Mouse (Mus musculus) neural tube, embryonic 15.5 days (tissue): ENCODE measurements at regions not wholly inside any gene's neighbourhood (a gene's known extent, or its start where the extent isn't known, plus 50 kb on each side); places are given as distances from the start of the nearest gene placed in this dataset.
A peak's percentile ranks its signal among the peaks of the same experiment; 100 is the strongest.

Experiments used
- ATAC-seq: fragments of 200-750 bp; cut with Nextera tagmentation; 2 replicates; pipeline ENCODE4 v1.8.0; 2017; ENCODE audit warnings: mild to moderate bottlenecking, moderate TSS enrichment, moderate library complexity; ENCODE audit not compliant: low FRiP score
- H3K27ac ChIP-seq: fragments of 300-500 bp; sonication (generic); replicated peaks from 2 replicates; pipeline ENCODE4 v1.5.1; 2015; ENCODE audit warnings: mild to moderate bottlenecking, inconsistent platforms
- H3K27me3 ChIP-seq: fragments of 300-500 bp; sonication (generic); replicated peaks from 2 replicates; pipeline ENCODE4 v1.6.1; 2015; ENCODE audit warnings: inconsistent platforms
- H3K36me3 ChIP-seq: fragments of 300-500 bp; sonication (generic); 2 replicates; pipeline ENCODE4 v1.6.1; 2015; ENCODE audit warnings: inconsistent platforms
- H3K4me1 ChIP-seq: fragments of 300-500 bp; sonication (generic); 2 replicates; pipeline ENCODE4 v1.6.1; 2015; ENCODE audit warnings: inconsistent platforms
- H3K4me2 ChIP-seq: fragments of 300-500 bp; sonication (generic); 2 replicates; pipeline ENCODE4 v1.6.1; 2015; ENCODE audit warnings: inconsistent platforms, mild to moderate bottlenecking, moderate library complexity
- H3K4me3 ChIP-seq: fragments of 300-500 bp; sonication (generic); replicated peaks from 2 replicates; pipeline ENCODE4 v1.5.1; 2015; ENCODE audit warnings: mild to moderate bottlenecking, inconsistent platforms
- H3K9ac ChIP-seq: fragments of 300-500 bp; sonication (generic); replicated peaks from 2 replicates; pipeline ENCODE4 v1.6.1; 2015; ENCODE audit warnings: mild to moderate bottlenecking, inconsistent platforms
- H3K9me3 ChIP-seq: fragments of 300-500 bp; sonication (generic); replicated peaks from 2 replicates; pipeline ENCODE4 v1.6.1; 2016; ENCODE audit warnings: inconsistent platforms
- WGBS: fragments of 180-500 bp; shearing (Covaris S2); methylation state at CpG from one replicate; pipeline ENCODE4 v1.1.7; 2015; ENCODE audit warnings: mixed read lengths; 5-methylcytosine and 5-hydroxymethylcytosine counted together

DNA sequence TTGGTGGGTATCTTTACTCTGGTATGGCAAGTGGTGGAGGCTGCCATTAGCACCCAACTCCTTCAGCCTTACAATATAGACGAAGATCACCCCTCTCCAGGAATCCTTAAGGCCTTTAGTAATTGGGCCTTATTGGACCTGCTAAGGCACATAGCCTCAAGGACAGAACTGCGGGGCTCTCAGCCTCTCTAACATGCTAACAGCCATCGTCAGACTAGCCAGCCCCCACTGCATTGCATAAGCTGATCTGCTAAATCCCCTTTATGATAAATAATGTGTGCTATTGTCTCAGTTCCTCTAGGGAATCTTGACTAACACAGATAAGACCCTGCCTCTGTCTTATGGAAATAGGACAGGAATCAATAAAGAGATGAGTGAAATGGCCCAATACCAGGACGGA lies 95.7 kb upstream of the H2afz start:
- H3K9me3 ChIP-seq = no peaks in the 10 kb centered on the region
- no peak overlapping the region for H3K27ac ChIP-seq
- no peak overlapping the region for H3K9ac ChIP-seq
- no peak for ATAC-seq
- H3K27me3 ChIP-seq = no peaks in the 10 kb centered on the region
- no peaks in the 10 kb centered on the region for H3K36me3 ChIP-seq
- H3K4me1 ChIP-seq = no peaks in the 10 kb centered on the region
- H3K4me2 ChIP-seq = no peak overlapping the region
- H3K4me3 ChIP-seq = no peak overlapping the region
- 86% methylated on average over 4 of the region's 4 CpGs for WGBS

DNA sequence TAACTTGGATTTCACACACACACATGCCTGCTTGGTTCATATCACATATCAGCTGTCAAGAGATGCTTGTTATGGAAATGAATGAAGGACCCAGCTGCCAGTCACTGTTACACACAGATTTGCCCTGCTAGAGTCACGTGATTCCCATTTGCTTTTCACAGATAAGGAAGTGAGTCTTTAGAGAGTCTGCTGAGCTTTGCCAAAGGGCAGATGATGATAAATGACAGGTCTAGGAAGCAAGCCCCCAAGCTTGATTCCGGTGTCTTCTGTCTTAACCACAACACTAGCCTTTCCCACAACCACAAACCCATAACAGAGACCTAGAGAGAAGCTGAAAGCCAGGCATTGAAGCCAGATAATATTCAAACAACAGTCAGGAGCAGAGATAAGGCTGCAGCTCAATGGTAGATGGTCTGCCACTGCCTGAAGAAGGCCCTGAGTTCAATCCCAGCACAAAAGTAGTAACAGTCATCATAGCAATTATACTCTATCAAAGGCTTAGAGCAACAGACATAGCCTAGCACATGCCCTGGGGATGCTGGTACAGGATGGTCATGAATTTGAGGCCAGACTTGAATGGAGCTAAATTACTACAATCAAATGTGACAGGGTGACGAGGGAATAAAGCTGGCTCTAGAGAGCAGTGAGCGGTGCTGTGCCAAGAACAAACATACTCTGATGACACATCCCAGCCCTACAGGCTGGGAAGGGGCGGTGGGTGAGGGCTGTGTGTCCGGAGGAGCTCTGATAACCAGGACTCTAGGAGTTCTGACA lies 89.0 kb upstream of the H2afz start:
- H3K9ac ChIP-seq = no peak overlapping the region
- 72% methylated on average over 6 of the region's 6 CpGs for WGBS
- ATAC-seq = no peak
- H3K4me2 ChIP-seq = no peak overlapping the region
- H3K9me3 ChIP-seq = no peaks in the 10 kb centered on the region
- no peak overlapping the region for H3K4me3 ChIP-seq
- H3K4me1 ChIP-seq = 0 out of 2 replicates have a peak, but pooled peaks cover 5% of the 10 kb centered on the region
- no peaks in the 10 kb centered on the region; the same call in 1 of the 2 replicates for H3K27me3 ChIP-seq
- H3K27ac ChIP-seq = no peak overlapping the region
- H3K36me3 ChIP-seq = no peaks in the 10 kb centered on the region

DNA sequence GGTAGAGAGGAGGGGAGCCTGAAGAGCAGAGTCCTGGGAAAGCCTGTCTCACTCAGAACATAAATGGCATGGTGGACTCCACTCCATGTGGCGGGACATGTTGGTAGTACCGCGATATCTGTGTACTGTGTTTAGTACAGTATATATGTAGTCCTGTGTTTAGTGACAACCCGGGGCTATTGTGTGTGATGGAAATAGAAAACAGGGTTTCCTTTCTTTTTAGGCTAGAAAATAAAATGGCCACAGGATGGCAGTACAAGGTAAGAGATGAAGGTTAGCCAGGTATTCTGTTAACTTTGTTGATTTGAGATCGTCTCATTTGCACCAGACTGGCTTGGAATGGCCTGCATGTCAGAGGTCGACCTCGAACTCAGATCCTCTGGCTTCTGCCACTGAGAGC lies 86.2 kb upstream of the H2afz start:
- H3K4me2 ChIP-seq = 0 out of 2 replicates have a peak overlapping the region, but pooled peaks have one; percentile 19

DNA sequence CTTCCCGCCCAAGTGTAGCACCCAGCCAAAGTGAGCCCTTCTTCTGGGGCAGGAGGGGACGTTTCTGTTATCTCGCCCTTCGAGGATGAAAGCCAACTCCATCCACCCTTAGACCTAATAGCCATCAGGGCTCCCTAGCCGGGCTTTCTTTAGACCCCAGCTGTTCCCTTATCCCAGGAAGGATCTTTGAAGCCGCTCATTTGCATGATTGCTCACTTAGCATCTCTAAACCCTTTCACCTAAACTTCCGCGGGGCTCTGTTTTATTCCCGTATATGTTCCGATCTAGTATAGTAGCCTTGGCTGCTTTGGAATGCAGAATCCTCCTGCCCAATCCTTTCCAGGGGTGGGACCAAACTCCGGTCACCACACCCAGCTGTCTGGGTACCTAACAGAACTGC lies 84.3 kb upstream of the H2afz start:
- Histone ChIP-seq H3K27me3 (no peaks in the 10 kb centered on the region; the same call in 1 of the 2 replicates), H3K4me3 (no peak overlapping the region), H3K27ac (no peak overlapping the region), H3K9ac (no peak overlapping the region), H3K4me1 (peaks cover 18% of the 10 kb centered on the region; the same call in 1 of the 2 replicates), H3K4me2 (peak overlapping the region; percentile 40), H3K9me3 (no peaks in the 10 kb centered on the region), H3K36me3 (no peaks in the 10 kb centered on the region)
- ATAC-seq = no peak
- 6% methylated on average over 11 of the region's 11 CpGs for WGBS

More for the DNA sequence above, 86.2 kb upstream of the H2afz start:
- no peak overlapping the region for H3K4me3 ChIP-seq
- no peak overlapping the region for H3K9ac ChIP-seq
- 39% methylated on average over 7 of the region's 7 CpGs for WGBS
- H3K4me1 ChIP-seq = 0 out of 2 replicates have a peak, but pooled peaks cover 7% of the 10 kb centered on the region
- H3K9me3 ChIP-seq = no peaks in the 10 kb centered on the region
- H3K27ac ChIP-seq = no peak overlapping the region
- no peaks in the 10 kb centered on the region; the same call in 1 of the 2 replicates for H3K27me3 ChIP-seq
- peak; percentile 51 for ATAC-seq
- H3K36me3 ChIP-seq = no peaks in the 10 kb centered on the region

DNA sequence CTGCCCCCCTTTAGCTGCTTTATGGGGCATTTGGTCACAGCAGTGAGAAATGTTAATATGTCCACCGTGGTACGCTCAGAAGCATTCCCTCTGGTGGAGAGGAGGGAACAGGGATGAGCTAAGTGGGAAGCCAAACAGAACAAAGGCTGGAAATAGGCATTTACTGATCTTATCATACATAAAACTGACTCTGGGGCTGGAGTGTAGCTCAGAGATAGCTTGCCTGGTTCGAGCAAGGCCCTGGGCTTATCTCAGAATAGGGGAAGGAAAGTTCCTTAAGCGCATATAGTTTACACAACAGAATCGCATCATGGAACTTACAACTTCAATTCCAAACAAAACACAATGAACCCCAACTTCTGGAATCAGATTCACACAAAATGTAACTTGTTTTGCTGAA lies 81.5 kb upstream of the H2afz start:
- Histone ChIP-seq H3K36me3 (no peaks in the 10 kb centered on the region), H3K27me3 (no peaks in the 10 kb centered on the region; the same call in 1 of the 2 replicates), H3K4me1 (peaks cover 25% of the 10 kb centered on the region; the same call in 1 of the 2 replicates), H3K9ac (no peak overlapping the region), H3K27ac (no peak overlapping the region), H3K9me3 (no peaks in the 10 kb centered on the region), H3K4me3 (no peak overlapping the region), H3K4me2 (no peak overlapping the region)
- ATAC-seq = no peak
- 77% methylated on average over 5 of the region's 5 CpGs for WGBS

DNA sequence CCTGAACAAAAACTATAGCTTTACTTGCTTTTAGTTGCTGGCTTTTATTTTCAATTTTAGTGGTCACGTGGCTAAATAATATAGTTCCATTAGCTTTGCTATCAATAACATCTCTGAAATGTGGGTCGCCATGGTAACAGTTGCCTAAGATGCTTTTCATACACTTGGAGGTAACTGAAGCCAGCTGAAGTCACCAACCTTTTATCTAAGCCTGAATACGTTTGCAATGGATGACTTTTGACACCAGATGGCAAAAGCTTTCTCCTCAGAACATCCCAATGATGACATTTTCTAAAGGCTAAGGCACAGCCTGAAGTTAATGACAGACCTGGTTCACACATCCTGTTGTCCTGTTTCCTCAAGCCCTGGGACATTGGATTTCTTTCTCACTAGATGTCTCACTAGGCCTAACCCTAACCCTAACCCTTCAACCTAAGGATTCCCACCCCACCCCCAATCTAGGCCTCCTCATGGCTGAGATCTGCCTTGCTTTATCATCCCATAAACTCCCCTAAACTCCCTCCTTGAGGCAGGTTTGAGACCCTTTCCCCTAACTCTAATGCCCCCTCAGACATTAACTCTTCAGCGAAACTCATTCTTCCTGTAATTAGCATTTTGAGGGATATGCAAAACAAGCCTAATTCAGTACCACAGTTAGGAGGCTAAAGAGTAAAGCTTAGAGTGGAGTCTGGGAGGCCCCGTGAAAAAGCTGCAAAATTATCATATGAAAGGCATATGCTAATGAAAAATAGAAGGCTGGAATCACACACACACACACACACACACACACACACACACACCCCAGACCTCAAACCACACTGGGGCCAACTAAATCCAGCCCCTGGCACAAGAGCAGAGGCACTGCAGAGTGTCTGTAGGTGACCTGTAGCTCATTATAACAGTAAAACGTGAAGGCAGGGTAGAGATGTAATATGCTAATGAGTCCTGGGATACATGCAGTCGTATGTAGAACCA lies 80.1 kb upstream of the H2afz start:
- Histone ChIP-seq H3K9me3 (no peaks in the 10 kb centered on the region), H3K9ac (no peak overlapping the region), H3K27me3 (no peaks in the 10 kb centered on the region; the same call in 1 of the 2 replicates), H3K4me3 (no peak overlapping the region), H3K36me3 (no peaks in the 10 kb centered on the region), H3K4me1 (peaks cover 25% of the 10 kb centered on the region; the same call in 1 of the 2 replicates), H3K4me2 (no peak overlapping the region), H3K27ac (no peak overlapping the region)
- WGBS = 28% methylated on average over 7 of the region's 7 CpGs
- no peak for ATAC-seq

DNA sequence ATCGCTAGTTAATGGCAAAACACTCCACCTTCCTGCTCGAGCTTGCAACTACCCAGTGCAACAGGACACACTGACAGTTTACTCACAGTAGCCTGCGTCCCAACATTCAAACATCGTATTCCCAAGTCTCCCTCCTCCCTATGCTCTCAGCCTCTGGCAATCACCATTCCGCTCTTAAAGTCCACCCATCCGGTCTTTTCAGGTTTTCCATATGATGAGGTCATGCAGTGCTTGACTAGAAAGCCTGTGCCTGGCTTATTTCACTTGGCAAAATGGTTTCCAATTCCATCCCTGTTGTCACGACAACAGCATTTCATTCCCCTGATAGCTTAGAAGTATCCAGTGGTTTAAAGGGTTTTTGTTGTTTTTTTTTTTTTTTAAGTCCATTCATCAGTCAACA lies 79.1 kb upstream of the H2afz start:
- peaks cover 20% of the 10 kb centered on the region; the same call in 1 of the 2 replicates for H3K4me1 ChIP-seq
- no peak overlapping the region for H3K4me3 ChIP-seq
- no peak overlapping the region for H3K9ac ChIP-seq
- no peaks in the 10 kb centered on the region for H3K9me3 ChIP-seq
- WGBS = 35% methylated on average over 7 of the region's 7 CpGs
- no peaks in the 10 kb centered on the region for H3K36me3 ChIP-seq
- H3K27ac ChIP-seq = no peak overlapping the region
- H3K4me2 ChIP-seq = no peak overlapping the region
- no peak for ATAC-seq
- no peaks in the 10 kb centered on the region for H3K27me3 ChIP-seq

DNA sequence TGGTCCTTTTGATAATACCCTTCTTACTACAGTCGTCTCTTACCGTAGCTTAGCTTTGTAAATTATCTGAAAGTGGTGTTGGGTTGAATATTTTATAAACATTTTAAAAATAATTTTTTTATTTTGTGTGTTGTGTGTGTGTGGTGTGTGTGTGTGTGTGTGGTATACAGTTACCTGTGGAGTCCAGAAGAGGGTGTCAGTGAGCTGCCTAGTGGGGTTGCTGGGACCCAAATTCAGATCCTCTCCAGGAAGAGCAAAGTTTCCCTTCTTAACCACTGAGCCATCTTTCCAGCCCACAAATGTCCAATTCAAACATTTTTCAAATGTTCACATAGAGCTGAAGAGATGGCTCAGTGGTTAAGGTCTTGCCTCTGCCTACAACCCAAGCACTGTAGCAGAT lies 78.4 kb upstream of the H2afz start:
- Histone ChIP-seq H3K9me3 (no peaks in the 10 kb centered on the region), H3K4me1 (peaks cover 17% of the 10 kb centered on the region; the same call in 1 of the 2 replicates), H3K27me3 (no peaks in the 10 kb centered on the region), H3K9ac (no peak overlapping the region), H3K36me3 (no peaks in the 10 kb centered on the region), H3K4me2 (no peak overlapping the region), H3K27ac (no peak overlapping the region), H3K4me3 (no peak overlapping the region)
- no peak for ATAC-seq
- WGBS = 80% methylated on average over 2 of the region's 2 CpGs

DNA sequence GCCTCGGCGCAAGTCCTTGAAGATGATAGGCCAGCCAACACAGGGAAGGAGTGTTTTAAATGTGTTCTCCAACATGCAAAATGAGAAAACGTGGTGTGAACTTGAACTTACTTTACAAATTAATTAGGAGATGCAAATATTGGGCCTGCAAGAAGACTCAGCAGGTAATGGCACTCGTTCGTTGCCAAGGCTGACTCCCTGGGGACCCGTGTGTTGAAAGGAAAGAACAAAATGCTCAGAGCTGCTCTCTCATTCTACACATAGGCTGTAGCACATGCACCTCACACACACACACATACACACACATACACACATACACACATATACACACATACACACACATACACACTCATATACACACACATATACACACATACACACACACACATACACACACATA lies 74.6 kb upstream of the H2afz start:
- peak; percentile 25; the same call in 1 of the 2 replicates for ATAC-seq
- H3K27me3 ChIP-seq = no peaks in the 10 kb centered on the region
- H3K4me2 ChIP-seq = no peak overlapping the region
- no peak overlapping the region for H3K4me3 ChIP-seq
- peak overlapping the region; percentile 54; the same call in 1 of the 2 replicates for H3K27ac ChIP-seq
- H3K9ac ChIP-seq = no peak overlapping the region
- H3K36me3 ChIP-seq = no peaks in the 10 kb centered on the region
- WGBS = 55% methylated on average over 6 of the region's 6 CpGs
- H3K9me3 ChIP-seq = no peaks in the 10 kb centered on the region
- H3K4me1 ChIP-seq = peaks cover 10% of the 10 kb centered on the region; the same call in 1 of the 2 replicates

DNA sequence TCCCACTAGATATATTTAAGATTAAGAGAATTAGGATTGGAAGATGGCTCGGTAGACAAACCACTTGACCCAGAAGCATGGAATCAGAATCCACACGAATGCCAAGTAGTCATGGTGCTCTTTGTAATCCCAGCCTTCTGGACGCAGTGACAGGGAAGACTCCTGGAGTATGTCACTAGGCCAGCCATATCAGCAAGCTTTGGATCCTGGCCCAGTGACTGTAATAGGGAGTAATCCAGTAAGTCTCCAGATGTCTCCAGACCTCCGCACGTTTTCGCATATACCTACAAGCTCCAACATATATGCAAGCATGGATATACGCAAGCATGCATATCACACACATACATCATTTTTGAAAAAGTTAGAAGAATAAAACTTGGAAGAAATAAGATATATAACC lies 73.9 kb upstream of the H2afz start:
- no peak overlapping the region for H3K4me3 ChIP-seq
- WGBS = 86% methylated on average over 7 of the region's 7 CpGs
- H3K4me2 ChIP-seq = no peak overlapping the region
- no peak overlapping the region for H3K9ac ChIP-seq
- no peak overlapping the region for H3K27ac ChIP-seq
- H3K4me1 ChIP-seq = peaks cover 4% of the 10 kb centered on the region; the same call in 1 of the 2 replicates
- no peaks in the 10 kb centered on the region for H3K9me3 ChIP-seq
- no peaks in the 10 kb centered on the region for H3K36me3 ChIP-seq
- H3K27me3 ChIP-seq = no peaks in the 10 kb centered on the region
- no peak for ATAC-seq

DNA sequence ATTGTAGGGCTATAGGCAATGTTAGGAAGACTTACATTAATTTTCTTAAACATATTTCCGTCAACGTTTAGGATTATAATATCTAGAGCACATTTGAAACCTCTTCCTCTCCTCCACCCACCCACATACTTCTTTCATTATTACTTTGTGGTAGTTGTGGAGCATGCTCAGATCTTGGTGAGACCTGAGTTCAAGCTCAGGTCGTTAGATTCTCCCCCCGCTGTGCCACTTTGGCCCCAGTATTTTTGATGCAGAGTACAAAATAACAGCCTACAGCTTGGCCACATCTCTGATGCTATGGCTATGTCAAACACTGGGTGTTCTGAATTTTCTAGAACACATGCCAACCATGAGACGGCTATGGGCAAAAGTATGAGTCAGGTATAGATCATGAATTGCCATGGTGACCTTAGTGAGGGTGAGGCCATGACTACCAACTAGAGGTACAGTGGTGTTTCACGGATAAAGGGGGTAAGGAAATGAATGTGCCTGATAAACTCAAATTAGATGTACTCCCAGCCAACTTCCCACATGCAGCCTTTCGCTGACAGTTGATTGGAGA lies 68.5 kb upstream of the H2afz start:
- Histone ChIP-seq H3K4me3 (no peak overlapping the region), H3K36me3 (no peaks in the 10 kb centered on the region), H3K27ac (no peak overlapping the region), H3K4me1 (no peaks in the 10 kb centered on the region), H3K27me3 (no peaks in the 10 kb centered on the region), H3K9me3 (no peaks in the 10 kb centered on the region), H3K4me2 (no peak overlapping the region), H3K9ac (no peak overlapping the region)
- ATAC-seq = no peak
- WGBS = 91% methylated on average over 7 of the region's 7 CpGs
